Mouse (Mus musculus) forelimb bud, embryonic 11.5 days (tissue): ENCODE data around the gene Retnlb.
"Not testable (repeated sequence)": the region's sequence is repeated elsewhere in the genome, so short reads cannot be mapped to it uniquely, and the experiment has no call there.

Experiments used
- DNase-seq: peaks from one replicate; pipeline ENCODE4 v3.0.0-alpha.2; 2012; ENCODE audit warnings: low read depth, low spot score

The Retnlb gene

DNA sequence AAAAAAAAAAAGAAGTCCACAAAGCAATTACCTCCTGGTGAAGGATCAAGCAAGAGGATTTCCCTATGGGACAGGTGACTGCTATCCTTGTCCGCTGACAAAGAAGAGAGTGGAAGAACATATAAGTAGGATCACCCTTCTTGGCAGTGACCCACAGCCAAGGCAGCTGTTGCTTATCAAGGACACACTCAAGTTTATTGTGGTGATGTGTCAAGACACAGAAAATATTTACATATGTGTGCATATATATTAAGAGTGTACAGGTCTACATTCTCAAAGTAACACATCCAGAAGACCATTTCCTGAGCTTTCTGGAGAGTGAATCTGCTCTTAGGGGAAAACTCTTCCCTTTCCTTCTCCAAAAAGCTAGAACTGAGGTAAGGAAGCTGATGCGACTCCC, at the start of gene Retnlb:
TSS of gene Retnlb (plus strand) at position 162 of the 400 bp plus-strand sequence.
- DNase-seq = no peak

DNA sequence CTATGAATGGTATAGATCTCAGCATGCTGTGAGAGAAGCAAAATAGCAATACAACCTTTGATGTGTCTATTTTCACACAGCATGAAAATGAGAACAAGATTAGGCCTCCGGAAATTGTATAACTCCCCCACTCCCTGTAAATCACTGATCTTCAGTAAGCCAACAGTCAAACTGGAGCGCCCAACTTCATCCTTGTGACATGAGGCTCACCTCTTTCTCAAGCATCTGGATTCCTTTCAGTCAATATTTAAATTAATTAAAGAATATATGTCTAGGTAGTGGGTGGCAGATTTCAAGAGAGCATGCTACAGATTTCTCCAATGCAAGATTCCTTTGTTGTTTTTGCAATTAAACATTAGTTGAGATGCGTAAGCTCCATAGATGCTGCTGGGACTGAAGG, 47.5 kb upstream of the Retnlb start:
- DNase-seq = no peak

DNA sequence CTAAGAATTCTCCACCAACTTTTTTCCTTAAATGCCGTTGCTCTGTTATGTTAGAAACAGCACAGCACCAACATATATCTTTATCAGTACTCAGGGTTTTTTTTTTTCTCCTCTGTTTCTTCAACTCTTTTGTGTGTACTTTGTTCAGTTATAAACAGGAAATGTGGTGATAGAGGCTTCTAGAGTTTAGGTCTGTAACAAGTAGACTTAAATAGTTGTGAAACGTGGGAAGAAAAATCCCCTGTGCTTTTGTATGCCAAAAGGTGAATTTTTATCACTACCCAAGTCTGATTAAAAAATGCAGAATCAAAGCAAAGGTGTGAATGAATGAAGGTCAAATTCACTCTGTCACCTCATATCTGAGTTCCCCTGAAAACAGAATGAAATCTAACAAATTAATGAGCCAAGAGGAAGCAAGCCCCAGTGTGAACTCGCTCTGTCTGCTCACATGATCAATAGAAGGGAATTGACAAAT, 44.6 kb upstream of the Retnlb start, which contains the start of gene Trat1:
TSS of gene Trat1 (minus strand) at position 51 of the 475 bp plus-strand sequence.
- DNase-seq = no peak

DNA sequence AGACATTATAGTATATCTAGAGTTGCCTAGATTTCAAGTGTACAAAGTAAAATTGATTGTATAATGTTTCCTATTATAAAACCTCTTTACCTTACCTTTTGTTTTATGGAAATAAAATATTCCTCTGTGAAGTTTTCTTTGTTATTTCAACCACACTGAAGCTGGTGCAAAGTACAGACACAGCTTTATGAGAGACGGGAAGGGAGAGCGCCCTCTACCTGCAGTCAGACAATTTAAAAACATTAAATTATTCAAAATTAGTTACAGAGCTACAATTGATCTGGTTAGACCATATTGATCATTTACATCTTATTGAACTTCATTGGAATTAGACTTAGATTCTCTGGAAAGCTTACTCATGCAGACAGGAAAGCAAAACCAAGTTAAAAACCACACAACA, 39.4 kb upstream of the Retnlb start:
- no peak for DNase-seq

DNA sequence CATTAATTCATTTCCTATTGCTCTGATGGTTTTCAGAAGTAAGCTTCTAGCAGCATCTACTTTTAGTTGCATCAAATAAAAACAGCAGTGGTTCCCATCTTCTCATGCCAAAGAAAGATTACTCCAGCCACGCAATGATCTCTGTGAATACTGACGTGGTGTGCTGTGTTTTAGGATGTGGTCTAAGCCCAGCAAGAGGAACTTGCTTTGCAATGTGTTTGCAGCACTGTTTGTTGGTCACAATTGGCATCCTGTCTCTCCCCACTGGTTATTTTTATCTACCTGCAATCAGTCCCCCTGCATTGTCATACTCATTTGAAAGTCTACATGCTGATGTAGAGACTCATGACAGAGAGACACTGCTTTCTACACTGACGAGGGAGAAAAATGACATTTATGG, 30.4 kb upstream of the Retnlb start:
- no peak for DNase-seq

DNA sequence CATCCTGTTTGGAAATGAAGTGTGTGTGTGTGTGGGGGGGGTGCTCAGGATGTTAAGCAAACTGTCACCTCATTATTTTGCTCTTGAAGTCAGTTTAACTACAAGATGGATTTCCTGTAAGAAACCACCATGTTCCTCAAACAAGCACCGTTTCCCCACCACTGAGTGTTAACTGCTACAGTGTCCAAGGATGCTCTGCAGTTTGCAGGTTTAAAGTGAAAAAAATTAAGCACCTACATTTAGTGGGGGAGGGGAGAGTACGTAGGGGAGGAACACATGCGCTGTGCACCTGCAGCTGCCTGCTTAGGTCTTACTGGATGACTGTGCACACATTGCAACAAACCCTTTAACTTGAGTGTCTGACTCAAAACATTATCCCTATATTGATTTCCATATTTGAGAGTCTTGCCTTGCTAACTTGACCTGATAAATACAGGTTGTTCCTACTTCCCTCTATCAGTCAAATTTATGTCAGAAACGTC, 27.9 kb upstream of the Retnlb start:
- peak; percentile 5 for DNase-seq

DNA sequence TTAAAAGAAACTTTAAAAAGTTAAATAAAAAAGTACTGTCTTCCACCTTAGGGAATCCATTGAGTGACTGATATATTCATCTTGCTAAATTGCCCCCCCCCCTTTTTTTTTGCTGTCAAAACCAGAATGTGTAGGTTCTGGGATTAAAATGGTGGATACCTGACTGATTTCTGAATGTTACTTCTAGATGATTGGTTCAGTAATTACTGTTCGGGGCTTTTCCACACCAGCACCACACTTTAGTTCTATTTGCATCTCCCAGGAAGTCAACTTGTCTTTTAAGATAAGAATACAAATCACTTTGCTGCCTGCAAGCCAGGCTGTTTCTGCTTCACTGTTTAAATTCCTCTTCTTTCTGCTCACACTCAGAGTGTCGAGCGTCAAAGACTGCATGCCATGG, 18.4 kb upstream of the Retnlb start:
- DNase-seq = no peak

DNA sequence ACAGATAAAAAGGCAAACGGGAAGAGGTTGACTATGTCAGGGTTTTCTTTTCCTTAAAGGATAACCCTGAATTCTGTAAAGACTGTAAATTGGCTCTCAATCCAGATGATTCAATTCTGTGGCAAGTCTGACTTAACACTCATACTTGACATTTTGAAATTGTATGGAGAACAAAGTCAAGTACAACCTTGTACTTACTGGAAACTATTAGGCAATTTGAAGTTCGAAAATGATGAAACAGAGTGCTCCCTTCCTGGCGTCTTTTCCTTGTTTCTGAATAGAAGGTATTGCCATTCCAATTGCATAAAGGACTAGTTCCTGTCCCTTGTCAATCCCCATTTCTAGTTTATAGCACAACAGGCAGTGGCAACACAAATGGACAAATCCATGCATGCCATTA, 17.2 kb upstream of the Retnlb start:
- no peak for DNase-seq

DNA sequence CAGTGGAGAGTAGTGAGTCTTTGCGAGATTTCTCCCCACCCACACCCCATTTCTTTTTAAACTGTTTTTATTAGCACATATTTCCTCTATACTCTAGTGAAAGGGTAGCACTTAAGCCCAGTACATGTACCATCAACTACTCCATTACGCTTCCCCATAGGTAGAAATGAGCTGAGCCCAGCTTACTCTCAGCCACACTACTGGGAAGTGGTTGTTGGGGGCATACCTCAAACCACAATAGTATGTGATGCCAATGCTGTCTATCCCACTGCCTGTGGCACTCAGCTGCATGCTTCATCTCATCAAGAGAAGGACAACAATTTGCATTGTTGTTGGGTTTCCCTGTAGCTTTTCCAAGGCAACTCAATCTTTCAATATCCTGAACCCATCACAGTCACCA, 15.8 kb upstream of the Retnlb start:
- no peak for DNase-seq

DNA sequence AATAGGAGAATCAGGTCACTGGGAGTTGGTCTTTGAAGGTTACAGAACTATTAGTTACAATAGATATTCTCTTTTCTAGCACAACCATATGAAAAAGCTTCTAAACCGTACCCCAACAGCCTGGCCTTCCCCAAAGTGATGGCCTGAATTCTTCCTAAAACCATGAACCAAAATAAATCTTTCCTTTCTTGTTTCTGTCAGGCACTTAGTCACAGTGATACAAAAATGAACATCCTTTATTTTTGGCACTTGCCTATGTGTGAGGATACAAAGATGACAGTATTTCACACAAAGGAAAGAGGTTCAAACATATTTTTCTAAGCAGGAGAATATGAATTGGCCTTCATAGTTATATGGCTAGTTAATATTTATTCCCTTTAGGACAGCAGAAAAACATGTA, 11.2 kb upstream of the Retnlb start:
- DNase-seq = no peak

DNA sequence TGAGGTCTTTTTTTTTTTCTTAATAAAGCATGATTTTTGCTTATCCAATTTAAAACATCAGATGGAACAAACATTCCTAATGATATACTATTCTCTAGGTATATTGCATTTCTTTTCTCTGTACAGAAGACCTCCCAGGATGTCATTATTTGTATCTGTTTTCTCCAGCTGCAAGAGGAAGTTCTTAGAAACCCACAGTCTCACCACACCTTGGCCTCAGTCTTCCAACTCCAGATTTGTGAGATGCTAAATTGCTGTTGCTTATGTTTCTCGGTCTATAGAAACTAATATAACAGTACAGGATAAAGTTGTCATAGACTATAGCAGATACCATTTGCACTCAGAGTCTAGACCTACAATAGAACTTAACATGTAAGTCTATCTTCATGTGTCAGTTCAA, 10.1 kb upstream of the Retnlb start:
- no peak for DNase-seq

DNA sequence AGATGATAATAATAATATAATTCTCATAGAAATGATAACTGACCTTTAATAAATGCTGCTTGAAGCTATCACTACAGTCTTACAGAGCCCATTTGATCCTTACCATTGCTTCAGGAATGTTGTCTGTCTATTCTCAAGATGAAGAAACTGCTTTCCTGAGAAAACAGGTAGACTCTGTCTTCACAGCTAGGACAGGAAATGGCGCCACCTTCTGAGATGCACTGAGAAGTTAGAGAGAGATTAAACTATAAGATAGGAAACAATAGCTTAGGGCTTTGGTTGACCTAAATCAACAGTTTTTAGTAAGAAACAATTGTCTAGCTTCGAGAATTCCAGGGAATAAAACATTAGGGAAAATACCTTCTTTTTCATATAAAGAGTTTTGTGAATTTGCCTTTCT, 7.3 kb upstream of the Retnlb start:
- DNase-seq = no peak

DNA sequence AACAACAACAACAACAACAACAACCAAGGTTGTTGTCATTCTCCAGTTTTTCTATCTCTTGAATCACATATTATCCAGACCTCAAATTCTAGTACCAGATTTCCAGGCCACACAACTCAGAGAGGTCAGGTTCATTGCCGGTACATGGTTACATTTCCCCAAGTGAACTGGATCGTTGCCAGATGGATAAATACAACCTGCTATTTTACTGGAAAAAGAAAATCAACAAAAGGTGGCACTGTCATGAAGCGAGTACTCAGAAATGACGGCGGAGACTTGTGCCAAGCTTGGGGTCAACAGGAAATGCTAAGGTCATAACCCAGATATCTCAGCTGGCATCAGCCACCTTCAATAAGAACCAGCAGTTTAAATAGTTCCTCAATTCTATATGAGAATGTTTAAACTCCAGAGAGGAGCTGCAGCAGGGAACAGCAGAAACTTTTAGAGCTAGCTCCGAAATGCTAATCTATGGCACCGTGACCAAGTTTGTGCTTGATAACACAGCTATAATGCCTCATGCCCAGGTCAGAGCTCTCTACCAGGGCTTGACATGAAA, 4.7 kb upstream of the Retnlb start:
- no peak for DNase-seq

DNA sequence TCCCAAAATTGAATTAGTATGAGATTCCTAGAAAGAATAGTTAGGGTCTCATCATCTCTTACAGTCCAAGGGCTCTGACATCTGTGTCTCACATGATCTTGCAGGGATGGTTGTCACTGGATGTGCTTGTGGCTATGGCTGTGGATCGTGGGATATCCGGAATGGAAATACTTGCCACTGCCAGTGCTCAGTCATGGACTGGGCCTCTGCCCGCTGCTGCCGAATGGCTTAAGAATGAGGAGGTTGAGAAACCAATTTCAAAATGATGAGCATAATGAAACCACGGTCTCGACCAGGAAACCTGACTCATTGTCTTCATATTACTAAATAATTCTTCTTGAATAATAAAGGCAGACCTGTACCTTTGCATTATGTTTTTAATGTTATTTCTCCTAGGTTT, 1.9 kb downstream of the Retnlb start:
- DNase-seq = no peak

DNA sequence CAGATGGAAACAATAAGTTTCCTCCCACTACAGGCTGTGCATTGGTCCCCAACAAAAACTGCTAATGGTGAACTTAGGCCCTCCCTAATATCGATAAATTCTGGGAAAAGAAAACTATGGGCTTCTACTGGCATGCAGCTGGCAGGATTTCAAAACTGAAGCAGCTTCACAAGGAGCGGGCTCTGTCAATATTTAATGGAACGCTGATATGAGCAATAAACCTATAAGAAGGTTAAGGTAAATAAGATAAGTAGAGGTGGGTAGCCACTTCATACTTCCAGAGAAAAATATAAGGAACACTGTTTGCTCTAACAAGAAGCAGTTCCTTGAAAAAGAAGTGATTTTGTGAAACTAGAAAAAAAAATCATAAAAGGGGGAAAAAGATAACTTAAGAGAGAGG, 9.8 kb downstream of the Retnlb start:
- DNase-seq = no peak

DNA sequence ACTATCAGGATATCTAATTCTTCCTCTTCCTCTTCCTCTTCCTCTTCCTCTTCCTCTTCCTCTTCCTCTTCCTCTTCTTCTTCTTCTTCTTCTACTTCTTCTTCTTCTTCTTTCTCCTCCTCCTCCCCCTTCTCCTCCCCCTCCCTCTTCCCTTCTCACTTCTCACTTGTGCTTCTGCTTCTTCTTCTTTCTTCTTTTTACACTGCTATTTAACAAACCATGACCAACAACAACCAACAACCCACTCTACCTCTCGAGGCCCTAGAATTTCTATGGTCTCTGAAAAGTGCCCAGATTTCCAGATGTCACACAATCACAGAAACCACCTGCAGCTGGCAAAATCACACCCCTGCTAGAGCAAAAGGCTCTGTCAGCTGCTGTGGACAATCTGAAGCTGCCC, 11.0 kb downstream of the Retnlb start:
- DNase-seq = no peak

DNA sequence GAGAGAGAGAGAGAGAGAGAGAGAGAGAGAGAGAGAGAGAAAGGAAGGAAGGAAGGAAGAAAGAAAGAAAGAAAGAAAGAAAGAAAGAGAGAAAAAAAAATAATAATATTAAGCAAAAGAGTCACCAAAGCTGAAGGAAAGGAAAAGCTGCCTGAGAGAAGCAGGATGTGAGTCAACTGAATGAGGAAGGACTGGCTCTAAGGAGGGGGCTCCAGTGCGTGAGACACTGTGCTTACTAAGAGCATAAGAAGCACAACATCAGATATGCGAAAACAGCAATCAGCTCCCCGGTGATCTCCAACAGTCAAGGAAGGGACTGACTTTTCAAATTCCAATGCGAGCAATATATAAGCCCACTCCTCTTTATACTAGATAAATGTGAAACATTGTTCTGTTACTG, 12.4 kb downstream of the Retnlb start:
- no peak for DNase-seq

DNA sequence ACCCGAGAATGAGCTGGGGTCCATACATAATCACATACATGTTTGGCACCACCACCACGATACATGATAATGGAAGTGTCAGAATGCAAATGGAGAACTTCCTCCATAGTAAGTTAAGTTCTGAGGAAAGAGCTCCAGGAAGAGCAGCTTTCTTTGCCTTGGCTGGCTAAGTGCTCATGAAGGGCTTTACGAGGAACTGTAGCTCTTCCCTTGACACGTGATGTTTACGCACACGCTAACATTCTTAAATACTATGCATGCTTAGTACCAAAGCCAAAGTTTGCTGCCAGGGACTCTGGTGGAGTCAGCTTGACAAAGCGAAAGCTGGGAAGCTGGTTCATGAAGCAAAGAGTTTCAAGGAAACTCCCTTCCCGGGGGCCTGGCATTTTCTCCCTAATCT, 15.4 kb downstream of the Retnlb start:
- DNase-seq = no peak

DNA sequence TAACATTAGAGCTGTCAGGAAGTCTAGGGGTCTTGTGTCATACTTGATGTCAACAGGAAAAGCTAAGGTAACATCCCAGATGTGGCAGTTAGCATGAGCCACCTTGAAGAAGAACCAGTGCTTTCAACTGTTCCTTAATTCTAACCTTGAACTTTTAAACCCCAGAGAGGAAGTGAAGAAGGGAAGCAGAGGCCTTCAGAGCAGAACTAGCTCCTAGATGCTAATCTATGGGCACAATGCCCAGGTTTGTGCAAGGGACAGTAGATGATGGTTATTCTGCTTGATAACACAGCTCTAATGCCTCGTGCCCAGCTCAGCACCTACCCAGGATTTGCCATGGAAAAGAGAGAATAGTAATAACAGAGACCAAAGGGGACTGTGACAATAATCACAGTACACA, 17.0 kb downstream of the Retnlb start:
- not testable (repeated sequence) for DNase-seq

DNA sequence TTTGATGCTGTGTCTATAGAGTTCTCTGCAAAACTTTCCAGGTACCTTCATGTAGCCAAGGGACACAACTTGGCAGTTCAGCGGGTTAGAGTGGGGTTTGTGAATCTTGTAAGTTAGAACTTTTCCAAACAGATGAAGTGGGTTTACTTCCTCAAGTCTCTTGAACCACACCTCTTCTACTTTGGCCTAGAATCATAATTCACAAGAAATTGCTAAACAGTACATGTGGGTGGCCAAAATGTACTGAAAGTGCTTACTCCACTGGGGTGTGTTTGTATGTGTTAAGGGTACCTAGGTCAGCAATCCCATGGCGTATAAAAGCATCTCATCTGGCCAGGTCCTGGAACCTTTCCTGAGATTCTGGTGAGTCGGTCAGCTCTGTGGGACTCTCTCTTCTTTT, 25.6 kb downstream of the Retnlb start, which contains the start of gene Retnla:
TSS of gene Retnla (plus strand) at position 286 of the 400 bp plus-strand sequence.
- no peak for DNase-seq

DNA sequence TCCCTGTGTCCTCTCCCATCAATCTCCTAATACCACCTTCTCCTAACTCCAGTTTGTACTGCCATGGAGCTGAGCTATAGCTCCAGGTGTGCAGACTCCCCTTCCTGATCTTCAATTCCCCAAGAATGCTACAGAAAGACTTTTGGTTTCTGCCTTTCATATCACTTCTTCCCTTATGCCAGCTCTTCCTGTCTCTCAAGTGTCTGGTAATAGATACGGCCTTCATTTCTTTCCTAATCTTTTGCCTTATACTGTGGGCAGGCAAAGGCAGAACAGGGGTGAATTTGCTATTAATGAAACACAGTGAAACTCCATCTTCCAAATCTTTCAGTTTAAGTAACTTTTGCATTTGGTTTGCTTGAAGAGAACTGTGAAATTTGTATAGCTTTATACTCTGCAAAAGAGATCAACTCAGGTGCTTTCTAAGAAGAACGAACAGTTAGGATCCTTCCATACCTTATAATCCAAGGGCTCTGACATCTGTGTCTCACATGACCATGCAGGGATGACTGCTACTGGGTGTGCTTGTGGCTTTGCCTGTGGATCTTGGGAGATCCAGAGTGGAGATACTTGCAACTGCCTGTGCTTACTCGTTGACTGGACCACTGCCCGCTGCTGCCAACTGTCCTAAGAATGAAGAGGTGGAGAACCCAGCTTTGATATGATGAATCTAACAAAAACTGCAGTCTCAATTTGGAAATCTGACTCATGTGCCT, 27.2 kb downstream of the Retnlb start:
- no peak for DNase-seq

DNA sequence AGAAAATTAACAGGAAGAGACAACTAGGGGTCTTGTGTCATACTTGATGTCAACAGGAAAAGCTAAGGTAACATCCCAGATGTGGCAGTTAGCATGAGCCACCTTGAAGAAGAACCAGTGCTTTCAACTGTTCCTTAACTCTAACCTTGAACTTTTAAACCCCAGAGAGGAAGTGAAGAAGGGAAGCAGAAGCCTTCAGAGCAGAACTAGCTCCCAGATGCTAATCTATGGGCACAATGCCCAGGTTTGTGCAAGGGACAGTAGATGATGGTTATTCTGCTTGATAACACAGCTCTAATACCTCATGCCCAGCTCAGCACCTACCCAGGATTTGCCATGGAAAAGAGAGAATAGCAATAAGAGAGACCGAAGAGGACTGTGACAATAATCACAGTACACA, 48.3 kb downstream of the Retnlb start:
- DNase-seq = not testable (repeated sequence)

DNA sequence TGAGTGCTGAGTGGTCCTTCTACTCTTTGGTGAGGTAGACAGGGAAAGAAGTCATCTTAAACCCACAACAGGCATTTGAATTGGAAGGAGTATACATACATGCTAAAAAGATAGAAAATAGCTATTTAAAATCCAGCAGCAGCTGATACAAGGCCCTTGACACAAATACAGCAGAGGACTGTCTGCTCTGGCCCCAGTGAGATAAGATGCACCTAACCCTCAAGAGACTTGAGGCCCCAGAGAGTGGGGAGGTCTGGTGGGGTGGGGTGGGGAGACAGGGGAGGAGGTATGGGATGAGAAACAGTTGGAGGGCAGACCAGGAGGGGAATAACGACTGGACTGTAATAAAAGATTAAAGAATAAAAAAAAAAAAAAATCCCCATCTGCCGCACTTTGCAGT, 51.0 kb downstream of the Retnlb start:
- DNase-seq = no peak
